Mouse (Mus musculus): ENCODE results near the gene Btd. TPM values are rescaled to one million over a fixed set of nuclear protein-coding genes. Genes with fewer than 3 reads are reported as not detected.

The Btd gene
- polyA plus RNA-seq, 2 experiments, result 7.6 to 8.8 TPM

DNA sequence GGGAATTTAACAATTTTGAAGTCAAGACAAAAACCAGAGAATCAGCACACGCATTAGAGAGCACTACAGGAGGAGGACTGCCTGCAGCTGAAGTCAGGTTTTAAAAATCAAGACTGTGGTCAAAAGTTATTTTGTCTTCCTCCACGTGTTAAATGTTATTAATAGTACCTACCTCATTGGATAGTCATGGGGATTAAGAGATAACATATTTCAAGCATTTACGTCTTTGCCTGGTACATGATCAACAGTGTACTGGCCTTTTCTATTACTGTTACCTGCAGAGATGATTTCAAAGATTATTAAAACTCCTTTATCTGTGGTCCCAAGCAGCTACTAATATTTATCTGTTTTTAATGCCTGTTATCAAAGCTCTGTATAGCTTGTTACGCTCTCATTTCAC lies 56.9 kb downstream of the Btd start:
- H3K27me3 ChIP-seq (ENCODE audit: control insufficient read depth, insufficient read depth, low read length), result no peaks in the 10 kb centered on the region
- no peak overlapping the region for H3K4me2 ChIP-seq (ENCODE audit: low read depth)
- H3K9ac ChIP-seq (replicated peaks), result no peak overlapping the region
- DNase-seq (ENCODE audit: low read depth in 3 of 3, low spot score in 3 of 3), result no peak
- no peak overlapping the region for H3K4me3 ChIP-seq (ENCODE audit: insufficient read depth in 1 of 2, low read depth in 2 of 2, low read length in 2 of 2)
- TF ChIP-seq CTCF (IDR thresholded peaks at IDR 0.05; ENCODE audit: low read depth), result no peak
- TF ChIP-seq EP300 (IDR thresholded peaks at IDR 0.05; ENCODE audit: low read depth), result no peak
- H3K9me3 ChIP-seq (ENCODE audit: control insufficient read depth, low read length), result no peaks in the 10 kb centered on the region
- H3K27ac ChIP-seq, result no peak overlapping the region
- WGBS (ENCODE audit: insufficient replicate concordance), result 68% methylated on average over 4 of the region's 4 CpGs
- ATAC-seq (ENCODE audit: insufficient read depth), result no peak
- no peaks in the 10 kb centered on the region; the same call in none of the 2 replicates for H3K36me3 ChIP-seq (replicated peaks; ENCODE audit: control insufficient read depth, insufficient read depth, low read depth)
- no peaks in the 10 kb centered on the region for H3K4me1 ChIP-seq (replicated peaks; ENCODE audit: control insufficient read depth in 2 of 2, insufficient read depth in 2 of 2, low read length in 1 of 2)

DNA sequence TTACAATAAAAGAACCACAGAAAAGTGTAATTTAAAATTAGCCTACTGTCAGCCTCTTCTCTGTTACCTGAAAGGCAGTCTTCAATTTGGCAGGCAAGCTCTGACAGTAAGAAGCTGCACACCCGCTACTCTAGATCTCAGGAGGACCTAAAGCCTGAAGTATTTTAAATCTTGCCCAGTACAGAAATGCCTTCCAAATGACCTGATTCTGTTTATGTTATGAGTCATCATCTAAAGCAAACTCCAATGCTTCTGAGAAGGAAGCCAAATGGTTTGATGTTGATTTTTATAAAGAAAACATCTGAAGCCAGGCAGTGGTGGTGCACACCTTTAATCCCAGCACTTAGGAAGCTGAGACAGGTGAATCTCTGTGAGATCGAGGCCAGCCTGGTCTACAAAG lies 59.5 kb downstream of the Btd start:
- Histone ChIP-seq H3K27me3 (ENCODE audit: control insufficient read depth, insufficient read depth, low read length) (no peaks in the 10 kb centered on the region), H3K27ac (no peak overlapping the region), H3K9ac (replicated peaks) (no peak overlapping the region), H3K36me3 (replicated peaks; ENCODE audit: control insufficient read depth, insufficient read depth, low read depth) (no peaks in the 10 kb centered on the region; the same call in none of the 2 replicates), H3K4me3 (ENCODE audit: insufficient read depth in 1 of 2, low read depth in 2 of 2, low read length in 2 of 2) (no peak overlapping the region), H3K4me2 (ENCODE audit: low read depth) (no peak overlapping the region), H3K4me1 (replicated peaks; ENCODE audit: control insufficient read depth in 2 of 2, insufficient read depth in 2 of 2, low read length in 1 of 2) (no peaks in the 10 kb centered on the region), H3K9me3 (ENCODE audit: control insufficient read depth, low read length) (no peaks in the 10 kb centered on the region)
- ATAC-seq (ENCODE audit: insufficient read depth) (no peak), DNase-seq (ENCODE audit: low read depth in 3 of 3, low spot score in 3 of 3) (no peak)
- 73% methylated on average over 2 of the region's 2 CpGs for WGBS (ENCODE audit: insufficient replicate concordance)
- no peak for TF ChIP-seq CTCF (IDR thresholded peaks at IDR 0.05; ENCODE audit: low read depth)
- TF ChIP-seq EP300 (IDR thresholded peaks at IDR 0.05; ENCODE audit: low read depth), result no peak

DNA sequence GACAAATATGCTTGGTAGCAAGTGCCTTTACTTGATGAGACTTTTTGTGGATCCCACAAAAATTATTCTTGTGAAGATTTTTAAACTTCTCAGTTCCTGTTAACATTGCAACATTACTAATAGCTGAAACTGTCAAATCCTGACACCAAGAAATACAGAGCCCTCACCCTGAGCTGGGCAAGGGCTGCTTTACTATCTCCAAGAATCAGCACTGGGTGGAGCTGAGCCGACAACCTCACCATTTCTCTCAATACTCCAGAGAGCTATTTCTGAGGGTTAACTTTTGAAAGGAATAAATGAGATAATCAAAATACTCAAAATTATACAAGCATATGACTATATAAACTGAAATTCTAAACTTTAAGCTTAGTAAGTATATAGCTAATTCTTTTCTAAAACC lies 68.5 kb downstream of the Btd start:
- Histone ChIP-seq H3K27ac (no peak overlapping the region), H3K27me3 (ENCODE audit: control insufficient read depth, insufficient read depth, low read length) (no peaks in the 10 kb centered on the region), H3K4me1 (replicated peaks; ENCODE audit: control insufficient read depth in 2 of 2, insufficient read depth in 2 of 2, low read length in 1 of 2) (peaks cover 0 to 7% of the 10 kb centered on the region in 2 experiments; a peak in 2 of 4 replicates), H3K4me3 (ENCODE audit: insufficient read depth in 1 of 2, low read depth in 2 of 2, low read length in 2 of 2) (no peak overlapping the region), H3K9me3 (ENCODE audit: control insufficient read depth, low read length) (no peaks in the 10 kb centered on the region), H3K4me2 (ENCODE audit: low read depth) (no peak overlapping the region), H3K9ac (replicated peaks) (no peak overlapping the region), H3K36me3 (replicated peaks; ENCODE audit: control insufficient read depth, insufficient read depth, low read depth) (peaks cover 2% of the 10 kb centered on the region)
- DNase-seq (ENCODE audit: low read depth in 3 of 3, low spot score in 3 of 3), result no peak
- TF ChIP-seq EP300 (IDR thresholded peaks at IDR 0.05; ENCODE audit: low read depth) (no peak), CTCF (IDR thresholded peaks at IDR 0.05; ENCODE audit: low read depth) (no peak)
- WGBS (ENCODE audit: insufficient replicate concordance), result 20% methylated on average over 1 of the region's 1 CpGs
- ATAC-seq (ENCODE audit: insufficient read depth), result peak; percentile 68; the same call in 1 of the 2 replicates

DNA sequence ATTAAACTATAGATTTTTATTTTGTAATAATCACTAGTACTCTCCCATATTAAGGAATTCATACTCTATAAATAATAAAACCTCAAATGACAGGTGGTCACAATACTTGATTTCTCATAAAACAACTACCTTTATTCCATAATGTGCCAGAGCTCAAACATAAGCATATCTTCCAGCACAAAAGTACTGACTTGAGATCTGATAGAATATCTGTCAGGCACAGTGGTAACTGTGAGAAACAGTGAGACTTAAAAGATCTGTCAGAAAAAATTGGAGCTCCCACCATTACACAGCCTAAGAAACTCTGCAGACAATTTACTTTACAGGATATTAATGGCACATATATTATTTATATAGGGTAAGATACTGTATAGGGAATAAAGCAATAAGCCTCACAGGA lies 74.8 kb downstream of the Btd start:
- H3K9ac ChIP-seq (replicated peaks), result no peak overlapping the region
- TF ChIP-seq EP300 (IDR thresholded peaks at IDR 0.05; ENCODE audit: low read depth) (peak; percentile 67), CTCF (IDR thresholded peaks at IDR 0.05; ENCODE audit: low read depth) (no peak)
- H3K4me1 ChIP-seq (replicated peaks; ENCODE audit: control insufficient read depth in 2 of 2, insufficient read depth in 2 of 2, low read length in 1 of 2), result peaks cover 20 to 26% of the 10 kb centered on the region in 2 experiments
- no peak overlapping the region for H3K27ac ChIP-seq
- H3K27me3 ChIP-seq (ENCODE audit: control insufficient read depth, insufficient read depth, low read length), result no peaks in the 10 kb centered on the region
- no peak for DNase-seq (ENCODE audit: low read depth in 3 of 3, low spot score in 3 of 3)
- ATAC-seq (ENCODE audit: insufficient read depth), result no peak
- no peak overlapping the region for H3K4me3 ChIP-seq (ENCODE audit: insufficient read depth in 1 of 2, low read depth in 2 of 2, low read length in 2 of 2)
- no peak overlapping the region for H3K4me2 ChIP-seq (ENCODE audit: low read depth)
- H3K36me3 ChIP-seq (replicated peaks; ENCODE audit: control insufficient read depth, insufficient read depth, low read depth), result peaks cover 11% of the 10 kb centered on the region
- H3K9me3 ChIP-seq (ENCODE audit: control insufficient read depth, low read length), result no peaks in the 10 kb centered on the region

DNA sequence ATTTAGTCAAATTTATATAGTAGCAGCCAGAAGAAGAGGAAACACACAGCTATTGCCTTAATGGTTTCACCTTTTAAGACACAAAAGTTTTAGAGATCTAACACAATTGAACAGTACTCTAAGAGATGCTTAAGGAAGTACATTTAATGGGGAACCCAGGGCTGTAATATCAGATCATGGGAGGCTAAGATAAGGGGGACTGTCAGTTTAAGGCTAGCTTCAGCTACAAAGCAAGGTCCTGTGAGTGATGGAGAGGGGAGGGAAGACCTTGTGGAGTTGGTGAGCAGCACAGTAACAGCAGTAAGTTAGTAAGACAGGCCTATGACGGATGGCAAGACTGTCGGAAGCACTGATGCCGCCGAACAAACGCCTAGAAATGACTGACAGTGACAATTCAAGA lies 76.5 kb downstream of the Btd start:
- TF ChIP-seq CTCF (IDR thresholded peaks at IDR 0.05; ENCODE audit: low read depth) (no peak), EP300 (IDR thresholded peaks at IDR 0.05; ENCODE audit: low read depth) (0 out of 2 replicates have a peak, but pooled peaks have one; percentile 33)
- WGBS (ENCODE audit: insufficient replicate concordance), result 85% methylated on average over 5 of the region's 5 CpGs
- Histone ChIP-seq H3K27ac (peak overlapping the region; percentile 19; the same call in 1 of the 2 replicates), H3K4me3 (ENCODE audit: insufficient read depth in 1 of 2, low read depth in 2 of 2, low read length in 2 of 2) (no peak overlapping the region), H3K36me3 (replicated peaks; ENCODE audit: control insufficient read depth, insufficient read depth, low read depth) (peaks cover 8% of the 10 kb centered on the region), H3K9me3 (ENCODE audit: control insufficient read depth, low read length) (no peaks in the 10 kb centered on the region), H3K4me1 (replicated peaks; ENCODE audit: control insufficient read depth in 2 of 2, insufficient read depth in 2 of 2, low read length in 1 of 2) (peaks cover 20 to 24% of the 10 kb centered on the region in 2 experiments), H3K4me2 (ENCODE audit: low read depth) (no peak overlapping the region), H3K27me3 (ENCODE audit: control insufficient read depth, insufficient read depth, low read length) (no peaks in the 10 kb centered on the region), H3K9ac (replicated peaks) (no peak overlapping the region)
- ATAC-seq (ENCODE audit: insufficient read depth), result no peak
- no peak for DNase-seq (ENCODE audit: low read depth in 3 of 3, low spot score in 3 of 3)

Other genes starting within 250 kb of the Btd start
- 9.8 and 14.7 TPM in 2 replicates for gene Sh3bp5, start 204.9 kb upstream of the Btd start, polyA plus RNA-seq (2012; rRNA removed)
- gene Sh3bp5, start 204.9 kb upstream of the Btd start, polyA plus RNA-seq (2014; fragmentation: Nextera tagmentation; extraction: Ambion mirVana), result 6.4 and 6.9 TPM in 2 replicates
- 23.0 and 30.3 TPM in 2 replicates for gene Eaf1, start 146.6 kb upstream of the Btd start, polyA plus RNA-seq (2012; rRNA removed)
- gene Eaf1, start 146.6 kb upstream of the Btd start, polyA plus RNA-seq (2014; fragmentation: Nextera tagmentation; extraction: Ambion mirVana), result 20.9 and 23.1 TPM in 2 replicates
- 5.4 and 9.6 TPM in 2 replicates for gene Mettl6, start 146.0 kb upstream of the Btd start, polyA plus RNA-seq (2012; rRNA removed)
- 28.9 and 30.5 TPM in 2 replicates for gene Mettl6, start 146.0 kb upstream of the Btd start, polyA plus RNA-seq (2014; fragmentation: Nextera tagmentation; extraction: Ambion mirVana)
- gene Colq, start 49.7 kb upstream of the Btd start, polyA plus RNA-seq (2012; rRNA removed), result 0.02 and 0.04 TPM in 2 replicates
- gene Colq, start 49.7 kb upstream of the Btd start, polyA plus RNA-seq (2014; fragmentation: Nextera tagmentation; extraction: Ambion mirVana), result 0.09 TPM in 1 of 2 replicates, not detected in the other
- gene Gm49387, start 150 bp upstream of the Btd start, polyA plus RNA-seq (2012; rRNA removed), result not detected in 2 replicates
- 0.65 and 2.3 TPM in 2 replicates for gene Gm49387, start 150 bp upstream of the Btd start, polyA plus RNA-seq (2014; fragmentation: Nextera tagmentation; extraction: Ambion mirVana)
- 3.5 and 7.4 TPM in 2 replicates for gene Hacl1, start 258 bp downstream of the Btd start, polyA plus RNA-seq (2012; rRNA removed)
- 10.7 and 13.3 TPM in 2 replicates for gene Hacl1, start 258 bp downstream of the Btd start, polyA plus RNA-seq (2014; fragmentation: Nextera tagmentation; extraction: Ambion mirVana)
- gene Ankrd28, start 189.6 kb downstream of the Btd start, polyA plus RNA-seq (2012; rRNA removed), result 3.4 and 4.8 TPM in 2 replicates
- 3.1 and 3.8 TPM in 2 replicates for gene Ankrd28, start 189.6 kb downstream of the Btd start, polyA plus RNA-seq (2014; fragmentation: Nextera tagmentation; extraction: Ambion mirVana)